Mouse (Mus musculus) lung, postnatal 14 days (tissue): ENCODE measurements at regions not wholly inside any gene's neighbourhood (a gene's known extent, or its start where the extent isn't known, plus 50 kb on each side); places are given as distances from the start of the nearest gene placed in this dataset.
A peak's percentile ranks its signal among the peaks of the same experiment; 100 is the strongest.
"Not testable (repeated sequence)": the region's sequence is repeated elsewhere in the genome, so short reads cannot be mapped to it uniquely, and the experiment has no call there.

Experiments
- DNase-seq: peaks from one replicate; pipeline ENCODE4 v3.0.0; 2021

GRCm38 (mm10) chr1:165014328-165014727 lies 79.0 kb upstream of the Xcl1 start:
- no peak for DNase-seq

- no peak for DNase-seq
These were observed 78.1 kb upstream of the Xcl1 start for GRCm38 (mm10) chr1:165013428-165013827.

GRCm38 (mm10) chr1:165012376-165012775 lies 77.0 kb upstream of the Xcl1 start:
- no peak for DNase-seq

- DNase-seq, result peak; percentile 24
These were observed 64.2 kb upstream of the Xcl1 start for GRCm38 (mm10) chr1:164999515-164999914.

- DNase-seq, result no peak
These were observed 63.3 kb upstream of the Xcl1 start for GRCm38 (mm10) chr1:164998621-164999020.

GRCm38 (mm10) chr1:164997660-164998059 lies 62.3 kb upstream of the Xcl1 start:
- DNase-seq, result peak; percentile 3

GRCm38 (mm10) chr1:164994247-164994660 lies 58.9 kb upstream of the Xcl1 start:
- no peak for DNase-seq

- DNase-seq, result not testable (repeated sequence)
These were observed 58.0 kb upstream of the Xcl1 start for GRCm38 (mm10) chr1:164993175-164993875.

- DNase-seq, result peak; percentile 13
These were observed 53.7 kb upstream of the Xcl1 start for GRCm38 (mm10) chr1:164988982-164989381.

GRCm38 (mm10) chr1:164988191-164988590 lies 52.9 kb upstream of the Xcl1 start:
- no peak for DNase-seq

GRCm38 (mm10) chr1:164985521-164985920 lies 50.2 kb upstream of the Xcl1 start:
- DNase-seq, result not testable (repeated sequence)
